Mouse (Mus musculus) liver, postnatal 0 days (tissue): ENCODE data around the gene Dtx3l.

Source experiments
- CTCF ChIP-seq: sonication (generic); IDR thresholded peaks from 2 replicates; pipeline ENCODE4 v1.5.1; 2016; ENCODE audit warnings: antibody characterized with exemption, low read depth
- EP300 ChIP-seq: IDR thresholded peaks from 2 replicates; pipeline ENCODE4 v1.6.1; 2016; ENCODE audit warnings: antibody characterized with exemption, low read depth, mild to moderate bottlenecking

- TF ChIP-seq CTCF (no peak), EP300 (no peak)
Measured at GRCm38 (mm10) chr16:35922301-35922895, 16.6 kb downstream of the Dtx3l start.
